Mouse (Mus musculus) testis, adult 2 months (tissue): ENCODE results near the gene Cyp2j5.

Experiments used
- CTCF ChIP-seq: fragments of 200-500 bp; IDR thresholded peaks from 2 replicates; pipeline ENCODE4 v1.5.1; 2012; ENCODE audit warnings: low read depth, mild to moderate bottlenecking, inconsistent platforms, low read length, moderate library complexity; ENCODE audit not compliant: control insufficient read depth, insufficient read depth, insufficient replicate concordance
- POLR2A ChIP-seq: fragments of 200-500 bp; IDR thresholded peaks from 2 replicates; pipeline ENCODE4 v1.6.1; 2012; ENCODE audit warnings: low read depth, mild to moderate bottlenecking, inconsistent platforms, low read length, moderate library complexity; ENCODE audit not compliant: control insufficient read depth

GRCm38 (mm10) chr4:96705281-96705951, 41.5 kb upstream of the Cyp2j5 start:
- TF ChIP-seq CTCF: no peak
- TF ChIP-seq POLR2A: no peak
